Mouse (Mus musculus) ES-CJ7 (cell line): Measurements from ENCODE around the gene Slc6a4.

Experiments
- DNase-seq: peaks from one replicate; pipeline ENCODE4 v3.0.0; 2011; ENCODE audit warnings: low read depth, low spot score

Slc6a4 gene

GRCm38 (mm10) chr11:76997916-76998704, at the start of gene Slc6a4:
Slc6a4 (plus strand) TSS chr11:76998603.
- DNase-seq: peak; percentile 25

GRCm38 (mm10) chr11:76953536-76953935, 44.9 kb upstream of the Slc6a4 start:
- no peak for DNase-seq

- DNase-seq: no peak
Measured at GRCm38 (mm10) chr11:76965703-76966102, 32.7 kb upstream of the Slc6a4 start.

- DNase-seq: no peak
Measured at GRCm38 (mm10) chr11:76970328-76970727, 28.1 kb upstream of the Slc6a4 start.

GRCm38 (mm10) chr11:76974680-76975319, 23.6 kb upstream of the Slc6a4 start:
- no peak for DNase-seq

- DNase-seq: no peak
Measured at GRCm38 (mm10) chr11:76981570-76982141, 16.7 kb upstream of the Slc6a4 start.

- no peak for DNase-seq
Measured at GRCm38 (mm10) chr11:76982415-76982814, 16.0 kb upstream of the Slc6a4 start.

- DNase-seq: no peak
Measured at GRCm38 (mm10) chr11:76983641-76984040, 14.8 kb upstream of the Slc6a4 start.

- DNase-seq: no peak
Measured at GRCm38 (mm10) chr11:76984173-76984572, 14.2 kb upstream of the Slc6a4 start.

- no peak for DNase-seq
Measured at GRCm38 (mm10) chr11:76990839-76991238, 7.6 kb upstream of the Slc6a4 start.

- DNase-seq: no peak
Measured at GRCm38 (mm10) chr11:76992886-76993285, 5.5 kb upstream of the Slc6a4 start.

- DNase-seq: no peak
Measured at GRCm38 (mm10) chr11:76995966-76996672, 2.3 kb upstream of the Slc6a4 start.

- peak; percentile 73 for DNase-seq
Measured at GRCm38 (mm10) chr11:76997305-76997704, 1.1 kb upstream of the Slc6a4 start.

- DNase-seq: no peak
Measured at GRCm38 (mm10) chr11:76998705-76999226, 363 bp downstream of the Slc6a4 start.

GRCm38 (mm10) chr11:77000741-77001140, 2.3 kb downstream of the Slc6a4 start:
- no peak for DNase-seq

GRCm38 (mm10) chr11:77002361-77002760, 4.0 kb downstream of the Slc6a4 start:
- DNase-seq: no peak

- no peak for DNase-seq
Measured at GRCm38 (mm10) chr11:77005881-77006280, 7.5 kb downstream of the Slc6a4 start.

GRCm38 (mm10) chr11:77006616-77007015, 8.2 kb downstream of the Slc6a4 start:
- DNase-seq: no peak

GRCm38 (mm10) chr11:77009069-77010025, 10.9 kb downstream of the Slc6a4 start:
- no peak for DNase-seq

GRCm38 (mm10) chr11:77010762-77011475, 12.5 kb downstream of the Slc6a4 start:
- DNase-seq: no peak
